Mouse (Mus musculus) cortical plate, adult 2 months (tissue): ENCODE measurements around the gene Tnfsf9.

ENCODE experiments used
- CTCF ChIP-seq: fragments of 200-500 bp; IDR thresholded peaks from 2 replicates; pipeline ENCODE4 v1.5.1; 2011; ENCODE audit warnings: mild to moderate bottlenecking, control low read depth, low read length; ENCODE audit not compliant: insufficient read depth; ENCODE audit errors: extremely low read depth
- POLR2A ChIP-seq: fragments of 200-500 bp; IDR thresholded peaks from 2 replicates; pipeline ENCODE4 v1.6.1; 2011; ENCODE audit warnings: mild to moderate bottlenecking, low read length, control low read depth; ENCODE audit not compliant: insufficient read depth; ENCODE audit errors: extremely low read depth

- no peak for TF ChIP-seq CTCF
- no peak for TF ChIP-seq POLR2A
Measured at GRCm38 (mm10) chr17:57076916-57077315, 28.2 kb upstream of the Tnfsf9 start.
